Mouse (Mus musculus): ENCODE data around the gene Myh6.

The Myh6 gene

GRCm38 (mm10) chr14:54929801-54930200 is 36.9 kb downstream of the Myh6 start:
- no peak for DNase-seq

- DNase-seq: no peak
Measured at GRCm38 (mm10) chr14:54927296-54927695, 39.4 kb downstream of the Myh6 start.

DNA sequence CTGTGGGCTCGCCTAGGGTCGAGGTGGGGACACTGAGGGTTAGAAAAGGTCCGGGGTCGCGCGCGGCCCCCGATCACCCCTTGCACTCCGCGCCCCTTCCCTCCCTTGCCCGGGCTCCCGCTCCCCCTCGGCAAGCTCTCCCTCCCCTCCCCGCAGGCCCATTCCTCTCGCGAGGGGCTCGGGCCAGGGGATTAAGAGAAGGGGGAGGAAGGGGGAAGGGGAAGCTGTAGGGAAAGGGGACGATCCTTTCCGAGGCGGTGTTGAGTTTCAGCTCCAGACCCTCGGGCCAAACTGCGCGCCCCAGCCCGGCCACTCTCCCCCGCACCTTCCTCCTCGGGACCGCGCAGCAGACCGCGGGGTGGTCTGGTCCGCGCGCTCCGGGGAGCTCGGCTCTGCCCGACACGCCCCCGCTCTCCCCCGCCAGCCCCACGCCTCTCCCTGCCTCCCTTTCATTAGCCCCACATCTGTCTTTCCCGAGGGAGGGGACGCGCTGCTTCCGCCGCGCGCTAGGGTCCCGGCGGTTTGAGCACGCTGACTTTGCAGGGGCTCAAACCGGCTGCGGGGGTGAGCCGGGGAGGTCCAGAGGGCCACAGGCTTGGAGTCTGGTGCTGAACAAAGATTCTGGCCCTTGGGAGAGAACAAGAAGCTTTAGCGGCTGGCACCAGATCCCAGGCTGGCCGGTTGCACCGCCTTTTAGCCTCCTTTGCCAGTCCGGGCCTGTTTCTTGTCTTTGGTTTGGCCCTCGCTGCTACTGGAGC is 40.1 kb downstream of the Myh6 start:
- DNase-seq: peak; percentile 70 to 72

DNA sequence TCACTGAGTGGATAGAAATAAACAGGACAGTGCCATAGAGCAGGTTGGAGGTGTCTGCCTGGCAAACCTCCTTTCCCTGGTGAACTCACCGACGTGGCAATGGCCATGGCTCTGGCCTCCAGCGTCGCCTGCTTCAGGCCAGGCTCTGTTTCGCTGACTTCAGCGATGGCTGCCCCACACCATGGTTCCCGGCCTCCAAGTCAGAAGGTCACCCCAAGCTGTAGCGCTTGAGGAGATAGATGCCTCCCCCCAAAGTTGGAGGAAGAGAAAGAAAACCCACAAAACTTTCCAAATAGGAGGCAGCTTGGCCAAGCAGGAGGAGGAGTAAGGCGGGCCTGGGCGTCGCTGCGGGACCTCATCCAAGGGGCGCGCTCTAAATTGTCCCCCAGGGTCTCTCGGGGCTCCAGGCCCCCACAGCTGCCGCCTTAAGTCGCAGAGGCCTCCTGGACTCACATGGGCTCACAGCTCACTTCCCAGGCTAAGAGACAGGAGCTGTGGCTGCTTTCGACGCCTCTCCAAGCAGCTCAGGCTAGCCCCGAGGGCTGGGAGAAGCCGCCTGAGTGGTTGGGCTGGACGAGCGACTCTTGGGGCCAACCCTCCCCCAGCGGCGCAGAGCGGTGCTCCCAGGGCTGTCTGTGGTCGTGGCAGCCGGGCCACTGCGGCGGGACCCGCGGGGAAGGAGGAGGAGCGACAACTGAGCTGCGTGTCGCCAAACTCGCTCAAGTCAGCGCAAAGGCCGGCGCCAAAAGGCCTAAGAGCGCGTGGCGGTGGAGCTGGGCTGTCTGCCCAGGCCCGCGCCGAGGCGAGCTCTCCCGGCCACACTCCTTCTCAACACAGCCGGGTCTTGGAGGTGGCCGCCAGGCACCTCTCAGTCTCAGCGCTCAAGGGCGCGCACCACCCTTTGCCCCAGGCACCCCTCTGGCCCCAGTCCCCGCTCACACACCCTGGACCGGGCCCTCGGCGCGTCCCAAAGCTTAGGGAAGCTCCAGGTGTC is 41.1 kb downstream of the Myh6 start, which contains the start of gene Efs:
TSS of gene Efs (minus strand) at position 778 of the 994 bp plus-strand sequence.
- peak; percentile 83 to 85 for DNase-seq

DNA sequence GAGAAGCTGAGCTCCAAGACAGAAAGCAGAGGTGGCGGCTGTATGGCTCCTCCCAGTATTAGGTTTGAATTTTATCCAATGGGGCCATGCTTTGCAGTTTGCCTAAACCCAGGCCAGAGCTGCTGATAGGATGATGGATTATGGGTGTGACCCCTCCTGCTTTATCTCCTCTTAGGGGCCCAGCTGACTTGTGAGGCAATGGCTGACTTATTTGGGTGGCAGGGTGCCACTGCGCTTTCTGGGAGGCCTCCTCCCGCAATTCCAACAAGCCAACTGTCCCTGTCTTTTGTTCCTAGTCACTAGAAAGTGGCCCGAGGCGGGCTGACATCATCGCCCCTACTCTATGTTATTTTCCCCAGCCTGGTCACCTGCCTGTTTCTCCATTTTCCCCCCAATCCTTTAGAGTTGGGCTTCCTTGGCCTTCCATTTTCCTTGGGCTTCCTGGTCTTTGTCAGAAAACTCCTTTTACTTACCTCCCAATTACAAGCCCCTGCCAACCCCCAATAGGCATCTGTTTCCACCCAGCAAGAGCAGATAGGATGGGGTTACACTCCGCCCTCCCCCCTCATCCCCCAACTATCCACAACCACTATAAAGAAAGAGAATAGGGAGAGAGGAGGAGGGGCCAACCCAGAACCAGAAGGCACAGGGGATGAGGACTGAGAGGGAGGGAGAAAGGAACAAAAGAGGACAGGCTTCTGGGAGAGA is 41.9 kb downstream of the Myh6 start:
- DNase-seq: peak; percentile 71 to 81

DNA sequence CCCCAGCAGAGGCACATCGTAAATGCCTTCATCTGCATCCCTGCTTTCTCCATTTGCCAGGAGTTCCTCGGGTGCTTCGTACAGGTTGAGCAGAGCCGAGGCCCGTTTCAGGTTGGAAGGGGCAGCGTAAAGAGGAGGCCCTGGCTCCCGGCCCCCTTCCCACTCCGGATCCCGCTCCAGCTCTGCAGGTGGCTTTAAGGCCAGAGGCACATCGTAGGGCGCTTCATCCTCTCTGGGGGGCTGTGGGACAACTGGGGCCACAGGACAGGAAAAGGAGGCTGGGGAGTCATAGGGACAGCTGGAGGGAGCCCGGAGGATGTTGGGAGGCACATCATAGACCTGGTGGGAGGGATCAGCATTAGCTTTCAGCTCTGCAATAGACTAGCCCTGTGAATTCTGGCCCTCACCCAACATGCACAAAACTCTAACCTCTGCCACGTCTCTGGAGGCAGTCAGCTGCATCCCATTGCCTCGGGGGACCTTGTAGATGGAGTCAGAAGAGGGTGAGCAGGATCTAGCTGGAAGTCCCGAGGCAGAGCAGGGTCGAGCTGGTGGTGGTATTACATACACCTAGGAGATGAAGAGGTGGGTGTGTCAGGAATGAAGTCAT is 46.5 kb downstream of the Myh6 start:
- no peak for DNase-seq

- peak; percentile 42 to 62 for DNase-seq
Measured at GRCm38 (mm10) chr14:54913343-54913742, 53.4 kb downstream of the Myh6 start.

DNA sequence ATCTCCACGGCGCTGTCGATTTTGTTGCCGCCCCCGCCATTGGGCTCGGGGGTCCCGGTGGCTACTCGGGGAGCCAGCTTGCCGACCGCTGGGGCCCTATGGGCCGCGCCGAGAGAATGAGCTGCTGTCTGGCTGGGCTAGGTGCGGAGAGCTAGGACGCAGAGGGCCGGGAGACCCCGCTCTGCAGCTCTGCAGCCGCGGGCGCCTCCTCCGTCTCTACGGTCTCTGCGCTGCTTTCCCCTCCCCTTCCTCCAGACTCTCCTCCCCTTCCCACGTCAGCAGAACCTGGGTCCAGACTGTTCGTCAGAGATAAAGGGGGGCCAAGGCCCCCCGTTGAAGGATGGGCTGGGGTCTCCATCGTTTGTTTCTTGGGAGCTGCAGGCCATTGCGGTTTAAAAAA is 53.8 kb downstream of the Myh6 start, which contains the start of gene Slc22a17:
TSS of gene Slc22a17 (minus strand) at position 247 of the 400 bp plus-strand sequence.
- DNase-seq: peak; percentile 93 to 94

DNA sequence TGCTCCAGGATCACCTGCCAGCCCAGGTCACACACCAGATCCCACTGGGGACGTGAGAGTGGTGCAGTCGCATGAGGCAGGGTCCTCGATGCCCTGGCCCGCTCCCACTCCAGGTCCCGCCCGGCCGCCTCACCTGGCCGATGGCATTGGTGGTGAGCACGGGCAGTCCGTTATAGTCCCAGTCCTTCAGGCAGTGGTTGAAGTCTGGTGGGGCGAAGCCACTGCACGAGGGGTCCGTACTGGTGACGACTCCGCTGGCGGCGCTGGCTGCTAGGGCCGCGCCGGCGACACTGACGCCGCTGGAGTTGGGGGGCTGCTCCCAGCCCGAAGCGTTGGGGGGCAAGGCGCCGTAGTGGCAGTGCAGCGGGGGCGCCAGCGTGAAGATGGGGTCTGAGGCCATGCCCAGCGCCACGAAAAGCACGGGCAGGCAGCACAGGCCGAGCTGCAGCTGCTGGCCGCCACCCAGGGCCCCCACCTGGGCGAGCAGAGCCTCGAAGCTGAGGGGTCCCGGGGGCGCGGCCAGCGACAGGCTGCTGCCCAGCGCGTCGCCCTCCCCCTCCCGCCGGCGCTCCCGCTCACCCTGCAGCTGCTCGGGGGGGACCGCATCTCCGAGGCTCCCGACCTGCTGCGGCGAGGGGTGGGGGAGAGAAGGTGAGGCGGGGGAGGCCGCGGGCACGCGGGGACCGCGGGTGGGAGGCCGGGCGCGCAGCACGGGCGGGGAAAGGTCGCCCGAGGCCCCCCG is 54.4 kb downstream of the Myh6 start:
- DNase-seq: peak; percentile 84 to 85

DNA sequence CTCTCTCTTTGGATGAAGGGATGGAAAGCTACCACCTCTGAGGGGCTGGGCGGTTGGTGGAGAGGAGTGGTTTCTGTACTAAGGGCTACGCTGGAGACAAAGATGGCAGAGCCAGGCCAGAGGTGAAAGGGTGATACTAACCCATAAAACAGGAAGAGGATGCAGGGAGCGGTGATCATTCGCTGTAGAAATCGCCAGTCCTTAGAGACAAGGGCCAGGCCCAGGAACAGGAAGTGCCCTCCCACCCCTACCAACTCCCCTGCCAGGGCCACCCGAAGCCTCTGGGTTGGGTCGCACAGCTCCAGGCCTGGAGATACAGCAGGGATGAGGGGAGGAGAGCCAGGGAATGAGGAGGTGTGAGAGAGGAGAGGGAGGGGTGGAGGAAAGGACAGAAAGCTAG is 58.0 kb downstream of the Myh6 start:
- no peak for DNase-seq

DNA sequence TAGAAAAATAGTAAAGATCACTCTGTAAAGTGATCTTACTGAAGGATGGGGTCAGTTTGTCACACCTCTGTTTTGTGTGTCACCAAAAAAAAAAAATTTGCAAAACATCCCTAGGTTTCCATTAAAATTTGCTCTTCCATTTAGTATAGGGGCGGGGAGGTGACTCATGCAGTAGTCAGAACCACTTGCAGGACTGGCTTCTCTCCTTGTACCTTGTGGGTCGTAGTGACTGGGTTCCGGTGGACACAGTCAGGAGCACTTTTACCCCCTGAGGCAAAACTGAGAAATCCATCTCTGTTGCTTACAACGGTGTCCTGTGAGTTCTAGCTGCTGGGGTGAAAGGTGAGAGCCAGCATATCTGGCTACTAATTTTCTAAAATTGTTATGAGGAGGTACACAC is 63.1 kb downstream of the Myh6 start:
- DNase-seq: no peak

- peak; percentile 83 to 90 for DNase-seq
Measured at GRCm38 (mm10) chr14:54900383-54900782, 66.3 kb downstream of the Myh6 start.

DNA sequence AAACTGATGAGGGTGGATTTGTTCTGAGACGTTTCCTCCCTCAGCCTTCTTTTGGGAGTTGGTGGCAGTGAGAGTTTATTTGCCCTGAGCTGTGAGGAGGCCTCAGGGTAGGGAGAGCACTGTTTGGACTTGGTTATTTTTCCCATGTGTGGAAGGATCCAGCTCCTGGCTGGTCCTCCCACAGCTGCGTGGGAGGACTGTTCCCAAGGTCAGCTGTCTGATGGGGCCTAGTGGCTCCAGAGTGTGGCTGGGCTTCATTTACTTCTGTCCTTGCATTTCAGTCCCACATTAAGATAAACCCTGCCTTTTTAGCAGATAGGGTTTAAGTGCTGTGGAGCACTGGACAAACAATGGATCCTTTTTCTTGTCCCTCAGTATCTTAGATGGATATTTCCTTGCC is 69.3 kb downstream of the Myh6 start:
- no peak for DNase-seq

- DNase-seq: peak; percentile 82
Measured at GRCm38 (mm10) chr14:54894296-54895151, 72.2 kb downstream of the Myh6 start.

DNA sequence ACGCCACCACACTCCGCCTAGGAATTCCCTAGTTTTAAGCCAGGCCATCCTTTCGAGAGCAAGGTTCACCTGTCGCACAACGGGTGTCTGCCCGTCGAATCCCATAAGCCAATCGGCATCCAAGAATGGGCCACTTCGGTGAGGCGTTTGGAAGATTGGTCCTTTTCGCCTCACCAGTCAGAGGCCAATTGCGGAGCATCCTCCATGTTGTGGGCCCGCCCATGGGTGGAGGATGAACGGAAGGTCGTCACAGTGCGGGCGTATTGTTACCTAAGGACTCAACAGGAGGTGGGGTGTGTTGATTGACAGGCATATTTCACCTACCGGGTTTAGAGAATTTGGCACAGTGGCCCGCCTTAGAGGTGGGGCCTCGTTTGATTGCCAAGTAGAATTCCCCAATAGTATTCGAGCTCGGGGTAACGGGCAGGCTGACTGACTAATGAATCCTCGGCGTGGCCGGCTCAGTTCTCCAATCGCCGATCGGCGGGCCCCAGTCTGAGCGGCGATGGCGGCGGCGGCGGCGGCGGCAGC is 73.0 kb downstream of the Myh6 start:
- DNase-seq: peak; percentile 98

GRCm38 (mm10) chr14:54892200-54892599 is 74.5 kb downstream of the Myh6 start, which contains the start of gene Pabpn1:
Pabpn1 (plus strand) TSS chr14:54892500.
- no peak for DNase-seq
